Mouse (Mus musculus): Measurements from ENCODE around the gene Bad. TPM values are rescaled to one million over a fixed set of nuclear protein-coding genes. Genes with fewer than 3 reads are reported as not detected.

Bad gene
- polyA plus RNA-seq, 1 experiment: 24.9 TPM

DNA sequence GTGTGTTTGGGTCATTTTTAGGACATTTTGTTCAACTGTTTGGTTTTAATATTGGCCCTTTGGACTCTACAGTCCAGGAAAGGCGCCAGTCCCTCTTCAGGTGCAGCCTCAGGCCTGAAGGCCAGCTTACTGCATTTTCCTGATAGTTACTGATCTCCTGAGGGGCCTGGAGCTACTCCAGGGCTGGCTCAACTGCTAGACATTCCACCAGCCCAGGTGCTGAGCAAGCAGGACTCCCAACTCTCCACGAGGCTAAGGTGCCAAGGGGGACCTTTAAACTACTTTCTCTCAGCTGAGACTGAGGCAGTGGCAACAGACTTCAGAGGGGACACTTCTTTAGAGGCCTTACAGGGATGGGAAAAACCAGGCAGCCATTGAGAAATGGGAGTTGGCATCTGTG lies 36.8 kb upstream of the Bad start:
- Histone ChIP-seq H3K4me1 (ENCODE audit: control insufficient read depth, insufficient read depth, insufficient read length) (peaks cover 7% of the 10 kb centered on the region; the same call in 1 of the 2 replicates), H3K4me3 (ENCODE audit: extremely low read depth, insufficient read depth, insufficient read length) (no peak overlapping the region), H3K27me3 (ENCODE audit: control insufficient read depth, insufficient read depth, low read length) (no peaks in the 10 kb centered on the region), H3K27ac (ENCODE audit: insufficient read depth, low read length) (no peak overlapping the region), H3K36me3 (ENCODE audit: control insufficient read depth, insufficient read depth, low read length) (peaks cover 13% of the 10 kb centered on the region)
- TF ChIP-seq CTCF (IDR thresholded peaks at IDR 0.05; ENCODE audit: extremely low read depth, insufficient read depth, insufficient read length, insufficient replicate concordance): no peak
- no peak for TF ChIP-seq POLR2A (IDR thresholded peaks at IDR 0.05; ENCODE audit: low read depth, low read length)
- 81% methylated on average over 2 of the region's 2 CpGs for WGBS
- DNase-seq (ENCODE audit: low read depth in 1 of 2, low spot score in 2 of 2): no peak

DNA sequence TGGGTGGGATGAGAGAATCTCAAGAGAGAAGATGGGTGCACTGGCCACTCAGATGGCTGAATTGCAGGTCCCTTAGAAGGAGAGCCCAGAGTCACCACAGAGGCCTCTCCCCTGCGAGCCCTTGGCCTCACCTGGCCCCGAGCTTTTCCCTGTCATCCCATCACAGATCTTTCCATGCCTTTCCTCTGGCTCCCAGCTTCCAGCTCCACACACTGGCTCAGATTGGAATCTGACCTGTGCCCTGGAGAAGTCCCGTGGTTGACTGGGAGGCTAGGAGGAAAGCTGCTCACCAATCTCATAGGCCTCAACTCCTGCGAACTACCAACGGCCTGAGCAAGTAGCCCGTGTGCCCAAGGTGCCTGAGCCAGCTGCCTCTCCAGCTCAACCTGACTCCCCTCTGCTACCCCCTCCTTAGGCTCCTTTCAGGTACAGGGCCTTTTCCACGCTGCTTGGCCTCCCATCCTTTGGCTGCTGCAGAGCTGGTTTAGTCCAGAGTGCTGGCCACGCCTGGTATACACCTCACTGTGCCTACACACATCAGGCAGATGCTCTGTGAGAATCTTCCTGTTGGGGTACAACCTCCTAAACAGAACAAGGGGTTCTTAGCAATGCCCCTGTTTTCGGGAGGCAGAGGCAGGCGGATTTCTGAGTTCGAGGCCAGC lies 36.0 kb upstream of the Bad start:
- H3K4me1 ChIP-seq (ENCODE audit: control insufficient read depth, insufficient read depth, insufficient read length): peaks cover 7% of the 10 kb centered on the region; the same call in 1 of the 2 replicates
- peaks cover 13% of the 10 kb centered on the region for H3K36me3 ChIP-seq (ENCODE audit: control insufficient read depth, insufficient read depth, low read length)
- TF ChIP-seq POLR2A (IDR thresholded peaks at IDR 0.05; ENCODE audit: low read depth, low read length): no peak
- TF ChIP-seq CTCF (IDR thresholded peaks at IDR 0.05; ENCODE audit: extremely low read depth, insufficient read depth, insufficient read length, insufficient replicate concordance): no peak
- 95% methylated on average over 11 of the region's 11 CpGs for WGBS
- H3K27me3 ChIP-seq (ENCODE audit: control insufficient read depth, insufficient read depth, low read length): no peaks in the 10 kb centered on the region
- DNase-seq (ENCODE audit: low read depth in 1 of 2, low spot score in 2 of 2): no peak
- no peak overlapping the region for H3K4me3 ChIP-seq (ENCODE audit: extremely low read depth, insufficient read depth, insufficient read length)
- no peak overlapping the region for H3K27ac ChIP-seq (ENCODE audit: insufficient read depth, low read length)

DNA sequence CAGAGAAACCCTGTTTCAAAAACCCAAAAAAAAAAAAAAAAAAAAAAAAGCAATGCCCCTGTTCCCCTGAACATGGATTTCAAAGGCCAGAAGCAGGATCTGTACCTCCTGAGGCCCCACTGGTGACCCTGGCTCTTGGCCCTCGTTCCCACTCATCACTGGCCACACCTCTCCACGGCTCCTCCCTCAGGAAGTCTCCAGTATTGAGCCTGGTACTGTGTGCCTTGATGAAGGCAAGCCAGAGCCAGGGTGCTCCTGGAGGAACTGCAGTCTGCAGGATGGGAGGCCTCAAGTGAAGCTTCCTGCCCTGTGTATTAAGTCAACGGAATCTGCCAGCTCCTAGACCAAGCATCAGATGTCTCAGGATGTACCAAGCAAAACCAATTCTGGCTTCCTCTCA lies 35.5 kb upstream of the Bad start:
- no peak for DNase-seq (ENCODE audit: low read depth in 1 of 2, low spot score in 2 of 2)
- peaks cover 13% of the 10 kb centered on the region for H3K36me3 ChIP-seq (ENCODE audit: control insufficient read depth, insufficient read depth, low read length)
- 72% methylated on average over 3 of the region's 3 CpGs for WGBS
- H3K27me3 ChIP-seq (ENCODE audit: control insufficient read depth, insufficient read depth, low read length): no peaks in the 10 kb centered on the region
- H3K4me3 ChIP-seq (ENCODE audit: extremely low read depth, insufficient read depth, insufficient read length): no peak overlapping the region
- H3K4me1 ChIP-seq (ENCODE audit: control insufficient read depth, insufficient read depth, insufficient read length): peaks cover 10% of the 10 kb centered on the region; the same call in 1 of the 2 replicates
- TF ChIP-seq CTCF (IDR thresholded peaks at IDR 0.05; ENCODE audit: extremely low read depth, insufficient read depth, insufficient read length, insufficient replicate concordance) (no peak), POLR2A (IDR thresholded peaks at IDR 0.05; ENCODE audit: low read depth, low read length) (no peak)
- no peak overlapping the region for H3K27ac ChIP-seq (ENCODE audit: insufficient read depth, low read length)

DNA sequence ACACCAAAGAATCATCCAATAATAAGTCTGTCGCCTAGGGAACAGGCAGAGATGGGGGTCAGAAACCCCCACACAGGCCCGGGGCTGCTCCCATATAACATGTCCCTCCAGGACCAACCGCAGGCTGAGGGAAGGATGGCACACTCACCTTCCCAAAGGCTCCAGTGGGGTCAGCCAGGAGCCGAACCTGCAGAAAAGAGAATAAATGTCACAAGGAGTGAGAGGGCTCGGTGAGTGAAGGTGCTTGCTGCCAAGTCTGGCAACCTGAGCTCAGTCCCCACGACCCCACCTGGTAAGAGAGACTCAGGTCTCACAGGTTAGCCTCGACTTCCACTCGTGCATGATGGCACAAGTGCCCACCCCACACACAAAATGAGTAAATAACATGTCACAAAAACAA lies 34.6 kb upstream of the Bad start:
- no peak for DNase-seq (ENCODE audit: low read depth in 1 of 2, low spot score in 2 of 2)
- Histone ChIP-seq H3K27me3 (ENCODE audit: control insufficient read depth, insufficient read depth, low read length) (no peaks in the 10 kb centered on the region), H3K4me1 (ENCODE audit: control insufficient read depth, insufficient read depth, insufficient read length) (peaks cover 12% of the 10 kb centered on the region; the same call in 1 of the 2 replicates), H3K27ac (ENCODE audit: insufficient read depth, low read length) (no peak overlapping the region), H3K4me3 (ENCODE audit: extremely low read depth, insufficient read depth, insufficient read length) (no peak overlapping the region), H3K36me3 (ENCODE audit: control insufficient read depth, insufficient read depth, low read length) (peaks cover 22% of the 10 kb centered on the region)
- TF ChIP-seq CTCF (IDR thresholded peaks at IDR 0.05; ENCODE audit: extremely low read depth, insufficient read depth, insufficient read length, insufficient replicate concordance) (no peak), POLR2A (IDR thresholded peaks at IDR 0.05; ENCODE audit: low read depth, low read length) (no peak)
- WGBS: 89% methylated on average over 8 of the region's 8 CpGs

DNA sequence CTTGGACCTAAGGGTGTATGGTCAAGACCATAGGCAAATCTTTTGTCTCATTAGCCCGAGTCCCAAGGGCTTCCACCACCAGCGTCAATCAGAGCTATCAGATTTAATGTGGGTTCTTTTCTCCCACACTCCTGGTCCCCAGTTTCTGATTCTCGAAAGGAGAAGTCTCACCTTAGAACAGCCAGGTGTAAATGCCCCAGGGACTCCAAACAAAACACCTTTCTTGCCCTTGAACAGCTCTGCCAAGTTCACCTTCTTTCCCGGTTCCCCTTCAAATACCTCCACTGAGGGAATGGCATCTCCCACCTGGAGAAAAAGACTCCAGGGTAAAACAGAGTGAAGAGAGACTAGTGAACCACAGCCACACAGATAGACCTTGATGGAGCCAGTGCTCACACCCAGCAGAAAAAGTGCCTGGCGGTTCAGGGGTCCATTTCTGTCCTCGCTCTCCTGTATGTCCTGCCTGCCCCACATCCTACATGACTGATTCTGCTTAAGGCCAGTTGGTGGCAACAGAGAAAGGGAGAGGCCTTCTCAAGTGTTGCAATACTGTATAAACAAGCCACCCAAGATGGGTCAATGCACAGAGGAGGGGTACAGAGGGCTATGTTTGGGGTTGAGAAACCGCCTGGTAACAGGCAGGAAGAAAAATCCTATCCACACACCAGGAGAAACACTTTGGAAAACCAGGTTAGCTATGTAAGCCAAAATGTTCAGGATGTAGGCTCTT lies 33.7 kb upstream of the Bad start:
- Histone ChIP-seq H3K27ac (ENCODE audit: insufficient read depth, low read length) (no peak overlapping the region), H3K4me1 (ENCODE audit: control insufficient read depth, insufficient read depth, insufficient read length) (peaks cover 12% of the 10 kb centered on the region; the same call in 1 of the 2 replicates), H3K36me3 (ENCODE audit: control insufficient read depth, insufficient read depth, low read length) (peaks cover 26% of the 10 kb centered on the region), H3K27me3 (ENCODE audit: control insufficient read depth, insufficient read depth, low read length) (no peaks in the 10 kb centered on the region), H3K4me3 (ENCODE audit: extremely low read depth, insufficient read depth, insufficient read length) (no peak overlapping the region)
- no peak for TF ChIP-seq POLR2A (IDR thresholded peaks at IDR 0.05; ENCODE audit: low read depth, low read length)
- TF ChIP-seq CTCF (IDR thresholded peaks at IDR 0.05; ENCODE audit: extremely low read depth, insufficient read depth, insufficient read length, insufficient replicate concordance): no peak
- no peak for DNase-seq (ENCODE audit: low read depth in 1 of 2, low spot score in 2 of 2)
- 83% methylated on average over 7 of the region's 7 CpGs for WGBS

DNA sequence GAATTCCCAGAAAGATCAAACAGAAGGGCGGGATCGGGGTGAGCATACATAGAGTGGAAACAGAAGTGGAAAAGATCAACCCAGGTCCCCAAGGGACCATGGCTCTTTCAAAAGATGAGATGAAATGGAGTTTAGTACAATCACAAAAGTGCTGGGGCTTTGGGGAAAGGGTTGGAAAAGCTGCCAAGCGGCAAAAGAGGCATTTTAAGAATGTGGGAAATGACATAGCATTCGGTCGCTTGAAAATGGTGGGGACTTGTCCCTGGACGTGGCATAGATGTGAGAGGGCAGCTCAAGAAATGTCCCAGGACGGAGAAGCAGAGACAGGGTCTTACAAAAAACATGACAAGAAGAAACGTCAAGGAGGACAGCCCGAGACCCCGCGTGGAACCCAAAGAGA lies 32.6 kb upstream of the Bad start:
- Histone ChIP-seq H3K27ac (ENCODE audit: insufficient read depth, low read length) (peak overlapping the region; percentile 95), H3K27me3 (ENCODE audit: control insufficient read depth, insufficient read depth, low read length) (no peaks in the 10 kb centered on the region), H3K4me1 (ENCODE audit: control insufficient read depth, insufficient read depth, insufficient read length) (peaks cover 12% of the 10 kb centered on the region; the same call in 1 of the 2 replicates), H3K4me3 (ENCODE audit: extremely low read depth, insufficient read depth, insufficient read length) (peak overlapping the region; percentile 71), H3K36me3 (ENCODE audit: control insufficient read depth, insufficient read depth, low read length) (peaks cover 29% of the 10 kb centered on the region)
- TF ChIP-seq CTCF (IDR thresholded peaks at IDR 0.05; ENCODE audit: extremely low read depth, insufficient read depth, insufficient read length, insufficient replicate concordance) (no peak), POLR2A (IDR thresholded peaks at IDR 0.05; ENCODE audit: low read depth, low read length) (no peak)
- WGBS: 5% methylated on average over 11 of the region's 11 CpGs
- no peak for DNase-seq (ENCODE audit: low read depth in 1 of 2, low spot score in 2 of 2)
